Mouse (Mus musculus) mesoderm, embryonic 11.5 days (tissue): Measurements from ENCODE around the gene Slc30a2.
"Not testable (repeated sequence)": the region's sequence is repeated elsewhere in the genome, so short reads cannot be mapped to it uniquely, and the experiment has no call there.

Experiments used
- DNase-seq: peaks from one replicate; pipeline ENCODE4 v3.0.0-alpha.2; 2012; ENCODE audit warnings: low read depth, low spot score

The Slc30a2 gene

DNA sequence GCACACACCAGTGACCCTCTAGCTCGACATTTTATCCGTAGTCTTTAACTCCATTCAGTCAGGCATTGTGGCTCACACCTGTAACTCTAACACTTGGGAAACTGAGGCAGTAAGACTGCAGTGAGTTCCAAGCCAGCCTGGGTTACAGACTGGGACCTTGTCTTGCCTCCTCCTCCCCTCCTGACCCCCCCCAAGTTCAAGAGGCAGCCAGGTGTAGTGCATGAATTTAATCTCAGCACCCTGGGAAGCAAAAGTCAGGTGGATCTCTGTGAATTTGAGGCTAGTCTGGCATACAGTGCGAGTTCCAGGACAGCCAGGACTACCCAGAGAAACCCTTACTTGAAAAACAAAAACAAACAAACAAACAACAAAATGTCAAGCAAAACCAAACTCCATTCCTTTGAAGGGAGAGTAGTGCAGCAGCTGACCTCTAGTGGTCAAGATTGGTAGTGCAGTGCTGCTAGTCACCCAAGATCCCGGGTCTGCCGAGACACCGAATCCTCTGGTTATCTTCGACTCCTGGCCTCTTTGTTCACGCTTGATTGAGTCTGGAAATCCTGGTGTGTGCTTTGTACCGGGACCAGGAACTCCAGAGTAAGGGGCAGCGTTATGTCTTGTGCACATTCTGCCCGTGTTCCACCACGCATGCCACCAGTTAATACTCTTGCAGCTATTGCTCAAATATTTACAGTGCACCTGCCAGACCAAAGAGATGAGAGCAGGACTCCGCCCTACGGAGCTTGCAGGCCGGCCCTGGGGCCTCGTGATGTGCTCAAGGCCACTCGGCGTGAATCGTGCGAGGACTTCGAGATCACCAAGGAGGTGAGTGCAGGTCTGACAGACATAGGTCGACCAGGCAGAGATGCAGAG lies 13.8 kb downstream of the Slc30a2 start:
- peak; percentile 62 for DNase-seq

DNA sequence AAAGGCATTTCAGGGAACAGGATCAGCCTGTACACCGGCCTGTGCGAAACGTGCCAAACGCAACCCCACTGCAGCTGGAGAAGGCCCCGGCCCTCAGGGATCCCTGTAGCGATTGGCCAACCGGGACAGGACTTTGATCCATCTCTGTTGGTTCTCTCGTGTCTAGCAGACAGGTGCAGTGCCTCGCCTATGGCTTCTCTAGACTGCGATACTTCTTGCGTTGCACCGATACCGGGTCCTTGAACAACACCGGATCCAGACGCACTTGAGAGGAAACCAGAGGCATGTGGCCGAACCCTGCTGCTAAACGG lies 14.4 kb downstream of the Slc30a2 start:
- no peak for DNase-seq

GRCm38 (mm10) chr4:134359649-134360048 lies 16.7 kb downstream of the Slc30a2 start:
- DNase-seq, result no peak

- DNase-seq, result no peak
These were observed 18.2 kb downstream of the Slc30a2 start for GRCm38 (mm10) chr4:134361215-134361614.

GRCm38 (mm10) chr4:134362124-134362523 lies 19.1 kb downstream of the Slc30a2 start:
- no peak for DNase-seq

- no peak for DNase-seq
These were observed 19.6 kb downstream of the Slc30a2 start for GRCm38 (mm10) chr4:134362586-134362985.

- DNase-seq, result no peak
These were observed 22.3 kb downstream of the Slc30a2 start for GRCm38 (mm10) chr4:134365280-134365679.

- no peak for DNase-seq
These were observed 27.8 kb downstream of the Slc30a2 start for GRCm38 (mm10) chr4:134370649-134371221.

- no peak for DNase-seq
These were observed 28.4 kb downstream of the Slc30a2 start for GRCm38 (mm10) chr4:134371316-134371855.

GRCm38 (mm10) chr4:134372294-134372747 lies 29.3 kb downstream of the Slc30a2 start:
- peak; percentile 78 for DNase-seq

- no peak for DNase-seq
These were observed 30.3 kb downstream of the Slc30a2 start for GRCm38 (mm10) chr4:134373295-134373694.

DNA sequence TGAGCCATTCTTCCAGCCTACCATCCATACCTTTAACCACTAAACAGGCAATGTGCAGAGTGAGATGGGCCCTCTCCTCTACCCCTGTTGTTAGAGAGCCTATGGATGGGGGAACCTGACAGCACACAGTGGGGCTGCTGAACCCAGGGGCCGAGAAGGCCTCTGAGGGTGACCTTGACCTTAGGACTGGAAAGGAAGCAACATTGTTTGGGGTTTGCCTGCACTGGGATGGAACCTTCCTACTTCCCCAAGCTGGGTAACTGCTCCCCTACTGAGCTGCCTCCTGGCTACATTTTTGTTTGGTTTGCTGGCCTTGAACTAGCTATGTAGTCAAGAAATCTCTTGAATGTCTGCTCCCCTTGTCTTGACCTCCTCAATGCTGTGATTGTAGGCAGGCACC lies 31.3 kb downstream of the Slc30a2 start:
- DNase-seq, result no peak

- DNase-seq, result no peak
These were observed 35.2 kb downstream of the Slc30a2 start for GRCm38 (mm10) chr4:134378089-134378615.

- DNase-seq, result no peak
These were observed 36.5 kb downstream of the Slc30a2 start for GRCm38 (mm10) chr4:134379510-134379909.

GRCm38 (mm10) chr4:134383750-134384149 lies 40.8 kb downstream of the Slc30a2 start, which contains the start of gene Extl1:
TSS of gene Extl1 (minus strand) at chr4:134383850.
- DNase-seq, result not testable (repeated sequence)

- no peak for DNase-seq
These were observed 44.3 kb downstream of the Slc30a2 start for GRCm38 (mm10) chr4:134387268-134387667.

DNA sequence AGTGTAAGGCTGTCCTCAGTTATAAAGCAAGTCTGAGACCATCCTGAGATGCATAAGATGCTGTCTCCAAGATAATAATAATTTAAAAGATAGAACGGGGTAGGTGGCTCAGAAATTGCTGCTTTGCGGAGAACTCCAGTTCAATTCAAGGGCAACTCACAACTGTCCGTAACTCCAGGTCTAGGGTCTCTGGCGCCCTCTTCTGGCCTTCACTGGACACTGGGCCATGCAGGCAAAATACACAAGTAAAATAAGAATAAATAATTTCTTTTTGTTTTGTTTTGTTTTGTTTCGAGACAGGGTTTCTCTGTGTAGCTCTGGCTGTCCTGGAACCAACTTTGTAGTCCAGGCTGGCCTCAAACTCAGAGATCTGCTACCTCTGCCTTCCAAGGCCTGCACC lies 45.4 kb downstream of the Slc30a2 start:
- peak; percentile 86 for DNase-seq

DNA sequence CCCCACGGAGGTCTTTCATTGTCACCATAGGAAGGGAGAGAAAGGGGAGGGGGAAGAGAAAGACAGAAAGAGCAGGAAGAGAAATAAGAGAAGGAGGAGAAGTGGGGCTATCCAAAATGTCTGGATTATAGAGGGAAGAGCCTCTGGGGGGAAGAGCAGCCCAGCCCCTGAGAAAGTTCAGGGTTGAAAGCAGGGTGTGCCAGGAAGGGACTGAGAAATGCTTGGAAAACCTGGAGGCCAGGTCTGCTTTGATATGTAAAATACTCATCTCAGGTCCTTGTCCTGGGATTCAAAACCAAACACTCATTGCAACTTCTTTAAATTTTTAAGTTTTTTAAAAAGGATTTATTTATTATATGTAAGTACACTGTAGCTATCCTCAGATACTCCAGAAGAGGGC lies 48.7 kb downstream of the Slc30a2 start:
- DNase-seq, result no peak

- DNase-seq, result no peak
These were observed 49.6 kb downstream of the Slc30a2 start for GRCm38 (mm10) chr4:134392595-134392994.

- DNase-seq, result peak; percentile 52
These were observed 50.0 kb downstream of the Slc30a2 start for GRCm38 (mm10) chr4:134393026-134393425.

- no peak for DNase-seq
These were observed 52.2 kb downstream of the Slc30a2 start for GRCm38 (mm10) chr4:134395142-134395541.

DNA sequence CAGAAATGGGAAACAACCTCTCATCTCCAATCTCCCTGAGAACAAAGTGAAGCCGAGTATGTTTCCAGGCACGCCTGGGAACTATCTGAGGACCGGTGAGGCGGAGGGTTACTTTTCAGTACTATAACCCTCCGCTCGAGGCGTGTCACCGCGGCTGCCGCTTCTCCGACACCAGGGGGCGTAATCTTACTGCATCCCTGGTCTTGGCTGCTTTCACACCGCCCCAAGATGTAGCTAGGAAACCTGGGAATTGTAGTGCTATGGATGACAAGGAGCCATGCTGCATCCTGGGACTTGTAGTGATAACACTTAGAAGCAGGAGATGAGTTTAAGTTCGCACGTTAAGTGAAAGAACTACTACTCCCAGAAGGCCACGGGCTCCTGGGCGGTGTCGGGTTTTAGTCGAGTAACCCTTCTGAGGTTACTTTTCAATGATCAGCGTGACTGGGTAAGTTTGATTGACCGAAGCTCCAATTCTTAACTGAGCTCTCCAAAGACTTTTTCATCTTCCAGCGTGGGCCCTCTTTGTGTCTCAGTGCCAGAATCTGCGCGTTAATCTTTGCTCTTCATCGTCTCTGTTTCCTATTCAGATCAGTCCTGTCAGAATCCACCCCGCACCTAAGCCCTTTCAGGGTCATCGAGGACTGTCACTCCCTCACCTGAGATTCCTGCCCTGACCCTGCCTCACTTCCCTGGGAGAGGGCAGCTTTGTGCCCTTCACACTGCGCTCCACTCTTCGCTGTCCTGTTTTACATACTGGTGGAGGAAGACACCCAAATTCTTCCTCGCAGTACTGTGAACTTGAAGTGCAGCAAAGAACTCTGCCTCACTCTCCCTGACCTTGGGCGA lies 53.2 kb downstream of the Slc30a2 start, which contains the start of gene Pafah2:
Gene Pafah2 (plus strand): TSS at position 344 of the 849 bp plus-strand sequence.
- peak; percentile 99 for DNase-seq
